Mouse (Mus musculus): Measurements from ENCODE around the gene Cbs. TPM values are rescaled to one million over a fixed set of nuclear protein-coding genes. Genes with fewer than 3 reads are reported as not detected.

Cbs gene
- total RNA-seq, 2 experiments from 2014 or later = 3.0 to 7.7 TPM

DNA sequence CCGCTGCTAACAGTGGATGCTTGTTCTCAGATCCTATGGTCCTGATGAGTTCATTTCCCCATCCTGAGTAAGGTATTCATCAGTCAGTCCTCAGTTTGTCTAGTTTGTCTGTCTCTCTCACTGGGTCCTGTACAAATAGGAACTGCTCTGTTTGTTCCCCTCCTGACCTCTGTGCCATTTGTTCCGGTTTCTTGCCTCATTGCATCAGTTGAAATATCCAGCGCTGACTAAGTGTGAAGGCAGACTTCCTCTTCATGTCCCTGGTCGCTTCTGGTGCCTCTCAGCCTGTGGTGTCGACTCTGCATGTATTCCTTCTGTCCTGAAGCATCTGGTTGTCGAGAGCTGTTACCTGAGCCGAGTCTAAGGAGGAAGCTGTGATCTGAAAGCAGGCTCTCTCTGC is 42.4 kb downstream of the Cbs start:
- DNase-seq (ENCODE audit: low spot score in 2 of 2) = no peak

- no peak for DNase-seq (ENCODE audit: low spot score in 2 of 2)
Measured at GRCm38 (mm10) chr17:31590846-31591245, 46.2 kb downstream of the Cbs start.

DNA sequence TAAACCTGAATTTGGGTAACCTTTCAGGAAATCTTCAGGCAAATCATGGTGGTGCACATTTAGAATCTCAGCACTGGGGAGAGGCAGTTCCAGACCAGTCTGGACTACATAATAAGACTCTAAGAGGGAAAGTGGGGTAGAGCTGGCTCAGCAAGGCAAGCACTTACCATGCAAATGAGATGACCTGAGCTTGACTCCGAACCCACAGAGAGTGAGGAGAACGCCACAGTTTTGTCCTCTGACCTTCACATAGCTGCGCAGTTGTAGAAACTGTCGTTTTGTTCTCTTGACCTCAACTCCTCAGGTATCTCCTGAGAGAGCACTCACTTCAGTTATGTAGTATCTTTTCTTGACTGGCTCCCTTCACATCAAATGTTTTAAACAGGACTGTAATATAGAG is 48.3 kb downstream of the Cbs start:
- DNase-seq (ENCODE audit: low spot score in 2 of 2) = no peak

- no peak for DNase-seq (ENCODE audit: low spot score in 2 of 2)
Measured at GRCm38 (mm10) chr17:31588115-31588514, 48.9 kb downstream of the Cbs start.

GRCm38 (mm10) chr17:31583781-31584180 is 53.3 kb downstream of the Cbs start:
- DNase-seq (ENCODE audit: low spot score in 2 of 2) = no peak

GRCm38 (mm10) chr17:31583185-31583584 is 53.9 kb downstream of the Cbs start:
- no peak for DNase-seq (ENCODE audit: low spot score in 2 of 2)

DNA sequence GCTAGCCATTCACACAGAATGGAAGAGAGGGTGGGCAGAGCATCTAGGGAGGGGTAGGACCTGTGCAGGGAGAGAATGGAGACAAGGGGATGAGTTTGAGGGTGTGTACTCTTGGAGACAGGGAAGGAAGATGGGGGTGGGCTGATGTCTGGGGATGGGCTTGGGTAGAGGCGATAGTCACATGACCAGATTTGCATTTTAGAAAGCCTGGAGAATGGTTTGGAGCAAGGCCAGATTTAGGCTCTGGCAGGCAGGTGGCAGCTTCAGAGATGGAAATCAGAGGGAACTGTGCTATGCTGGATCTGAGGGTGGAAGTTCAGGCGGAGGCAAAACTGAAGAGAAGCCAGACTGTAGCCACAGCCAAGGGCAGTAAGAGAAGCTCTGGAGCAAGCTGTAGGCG is 56.7 kb downstream of the Cbs start:
- no peak for DNase-seq (ENCODE audit: low spot score in 2 of 2)

DNA sequence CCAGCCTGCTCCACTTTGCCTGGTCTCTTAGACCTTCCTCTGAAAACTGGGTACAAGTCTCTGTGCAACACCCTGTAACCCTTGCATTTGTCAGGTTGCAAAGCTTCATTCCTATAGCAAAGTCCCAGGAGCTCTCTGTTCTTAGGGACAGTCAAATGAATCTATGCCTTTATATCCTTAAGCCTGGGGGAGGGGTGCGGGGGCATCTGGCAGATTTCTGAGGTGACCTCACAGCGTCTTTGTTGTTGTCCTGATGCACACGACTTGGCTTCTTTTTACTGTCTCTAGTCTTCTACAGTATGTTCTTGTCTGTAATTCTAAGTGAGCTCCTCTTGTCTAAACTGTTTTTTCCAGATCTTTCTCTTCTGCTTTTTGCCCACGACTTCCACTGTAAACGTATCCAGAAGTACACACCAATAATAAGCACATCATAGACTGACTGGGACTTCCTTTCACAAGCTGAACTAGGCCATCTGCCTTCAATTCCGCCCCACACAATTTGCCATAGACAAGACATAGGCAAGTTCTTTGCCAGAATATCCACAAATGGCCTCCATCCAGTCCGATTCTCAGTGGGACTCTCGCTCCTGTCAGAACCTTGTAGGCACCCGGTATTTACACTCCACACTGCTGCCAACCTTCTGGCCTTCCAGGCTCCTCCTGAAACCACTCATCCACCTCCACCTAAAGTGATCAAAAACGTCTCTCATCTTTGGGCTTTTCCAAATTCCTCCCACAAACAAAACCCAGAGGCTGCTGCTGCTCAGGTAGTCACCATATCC is 60.5 kb downstream of the Cbs start:
- no peak for DNase-seq (ENCODE audit: low spot score in 2 of 2)

GRCm38 (mm10) chr17:31574662-31575061 is 62.4 kb downstream of the Cbs start:
- DNase-seq (ENCODE audit: low spot score in 2 of 2) = no peak

- no peak for DNase-seq (ENCODE audit: low spot score in 2 of 2)
Measured at GRCm38 (mm10) chr17:31571689-31572088, 65.3 kb downstream of the Cbs start.

- DNase-seq (ENCODE audit: low spot score in 2 of 2) = no peak
Measured at GRCm38 (mm10) chr17:31570321-31570925, 66.6 kb downstream of the Cbs start.

GRCm38 (mm10) chr17:31569756-31570155 is 67.3 kb downstream of the Cbs start:
- DNase-seq (ENCODE audit: low spot score in 2 of 2) = no peak

GRCm38 (mm10) chr17:31566276-31566675 is 70.8 kb downstream of the Cbs start:
- no peak for DNase-seq (ENCODE audit: low spot score in 2 of 2)

DNA sequence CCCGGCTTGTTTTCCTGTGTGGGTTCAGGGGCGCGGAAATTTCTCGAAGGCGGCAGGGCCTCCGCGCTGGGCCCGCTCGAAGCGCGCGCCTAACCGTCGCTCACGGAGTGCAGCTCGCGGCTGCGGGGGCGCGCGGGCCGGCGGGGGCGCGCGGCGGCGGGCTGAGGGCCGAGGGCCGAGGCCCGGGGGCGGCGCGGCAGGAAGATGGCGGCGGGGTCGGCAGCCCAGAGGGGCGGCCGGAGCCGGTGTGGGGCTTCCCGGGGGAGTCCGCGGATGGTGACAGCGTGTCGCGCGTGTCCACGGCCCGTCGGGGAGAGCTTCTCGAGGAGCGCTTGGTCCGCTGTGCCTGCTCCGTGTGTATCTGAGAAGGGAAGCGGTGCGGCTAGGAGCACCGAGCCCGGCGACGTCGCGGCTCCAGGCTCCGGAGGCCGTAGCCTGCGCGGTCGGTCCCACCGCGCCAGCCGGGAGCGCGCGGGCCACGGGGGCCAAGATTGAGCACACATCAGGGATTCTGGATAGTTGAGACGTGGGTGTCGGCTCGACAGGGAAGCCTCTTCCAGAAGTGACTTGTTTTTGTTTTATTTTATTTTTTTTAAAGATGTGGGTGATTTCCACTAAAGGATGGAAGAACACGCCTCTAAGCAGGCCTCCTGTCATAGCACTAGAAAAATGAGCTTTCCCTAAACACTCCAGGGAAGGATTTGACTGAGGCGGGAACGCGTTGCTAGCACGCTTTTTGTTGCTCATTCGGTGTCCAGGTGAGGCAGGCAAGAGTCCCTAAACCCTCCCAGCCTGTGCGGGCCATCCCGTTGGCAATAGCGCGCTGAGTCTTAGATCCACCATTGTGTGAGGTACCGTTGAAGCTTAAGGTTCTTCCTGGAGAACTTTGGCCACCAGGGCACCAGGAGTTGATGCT is 71.6 kb downstream of the Cbs start:
- DNase-seq (ENCODE audit: low spot score in 2 of 2) = peak; percentile 55 to 67

GRCm38 (mm10) chr17:31564858-31565140 is 72.2 kb downstream of the Cbs start:
- no peak for DNase-seq (ENCODE audit: low spot score in 2 of 2)

DNA sequence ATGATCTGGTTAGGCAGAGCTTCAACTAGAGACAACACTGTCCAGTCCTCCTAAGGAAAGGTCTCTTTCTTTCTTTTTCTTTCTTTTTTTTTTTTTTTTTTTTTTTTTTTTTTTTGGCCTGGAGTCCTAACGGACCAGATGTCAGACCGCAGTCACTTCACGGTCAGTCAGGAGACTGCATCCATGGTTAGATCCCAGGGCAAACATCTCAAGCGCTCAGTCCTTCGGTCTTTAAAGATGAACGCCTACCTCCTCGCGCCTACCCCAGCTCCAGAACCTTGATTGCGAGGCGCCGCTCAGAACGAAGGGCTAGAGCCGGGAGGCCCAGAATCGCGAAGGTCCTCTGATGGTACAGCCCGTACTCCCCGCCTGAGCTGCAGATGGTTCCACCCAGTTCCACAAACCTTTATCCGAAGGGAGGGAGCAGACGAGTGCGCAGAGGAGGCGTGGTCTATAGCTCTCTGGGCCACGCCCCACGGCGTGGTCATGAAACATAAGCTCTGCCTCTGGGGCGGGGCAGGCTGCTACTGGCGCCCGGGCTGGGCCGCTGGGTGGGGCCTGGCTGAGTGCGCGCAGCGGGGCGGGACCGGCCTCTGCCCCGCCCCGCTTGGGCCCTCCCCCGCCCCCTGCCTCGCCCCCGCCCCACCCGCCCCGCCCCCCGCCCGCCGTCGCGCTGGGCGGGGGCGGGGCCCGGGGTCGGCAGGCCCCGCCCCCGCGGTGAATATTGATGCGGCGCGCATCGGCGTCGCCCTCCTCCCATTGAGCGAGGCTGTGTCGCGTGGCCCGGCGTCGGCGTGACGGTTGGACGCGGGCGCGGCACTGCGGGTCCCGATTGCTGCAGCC is 72.8 kb downstream of the Cbs start, which contains the start of gene Pknox1:
Pknox1 (plus strand) TSS at position 720 of the 843 bp plus-strand sequence.
- peak; percentile 92 to 94 for DNase-seq (ENCODE audit: low spot score in 2 of 2)

DNA sequence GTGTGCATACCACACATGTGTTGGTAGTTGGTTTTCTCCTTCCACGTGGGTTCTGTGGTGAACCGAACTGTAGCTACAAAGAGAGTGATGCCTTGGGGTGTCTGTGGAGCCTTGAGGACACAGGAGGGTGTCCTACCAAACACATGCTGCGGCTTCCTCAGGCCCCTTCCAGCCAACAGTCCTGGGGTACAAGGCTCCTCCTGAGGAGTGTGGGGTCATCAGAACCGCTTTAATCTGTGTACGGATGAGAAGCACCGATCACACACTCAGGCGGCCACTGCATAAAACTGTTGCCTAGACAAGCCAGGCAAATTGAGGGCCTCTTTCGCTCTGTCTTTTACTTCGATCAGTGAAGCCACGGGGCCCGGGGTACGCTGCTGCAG is 73.4 kb downstream of the Cbs start:
- peak; percentile 46 to 49 for DNase-seq (ENCODE audit: low spot score in 2 of 2)

DNA sequence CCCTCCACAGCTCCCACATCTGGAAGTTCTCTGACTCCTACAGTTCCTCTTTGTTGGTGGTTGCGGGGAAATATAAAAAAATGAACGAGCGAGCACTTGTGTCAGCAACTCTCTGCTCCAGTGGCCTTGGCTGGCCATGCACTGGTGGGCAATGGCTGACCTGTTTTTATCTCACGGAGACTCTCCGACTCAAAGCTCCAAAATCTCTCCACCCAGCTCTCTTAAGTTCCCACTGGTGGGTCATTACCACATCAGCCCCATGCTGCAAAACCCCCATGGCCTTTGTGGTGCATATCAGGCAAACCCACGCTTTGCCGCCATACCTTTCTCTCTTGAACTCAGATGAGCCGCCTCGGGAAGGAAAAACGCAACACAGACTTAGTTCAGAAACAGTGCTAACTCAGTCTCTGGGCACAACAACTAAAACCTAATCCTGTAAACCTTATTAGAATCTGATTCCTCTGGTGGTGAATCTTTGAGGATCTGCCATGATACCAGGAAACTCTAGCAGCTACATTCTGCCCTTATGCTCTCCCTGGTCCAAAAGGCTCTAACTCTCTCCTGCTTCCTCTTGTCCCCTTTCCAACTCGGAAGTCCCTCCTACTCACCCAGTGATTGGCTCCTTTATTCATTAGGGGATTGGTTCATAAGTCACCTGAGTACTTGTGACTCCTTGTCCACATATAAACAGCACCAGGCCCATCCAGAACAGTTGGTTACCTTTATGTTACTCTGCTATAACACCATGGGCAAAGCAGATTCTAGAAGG is 77.8 kb downstream of the Cbs start:
- no peak for DNase-seq (ENCODE audit: low spot score in 2 of 2)

All from adrenal gland, adult 18-20 months (tissue).